Mouse (Mus musculus): ENCODE results near the gene C130026I21Rik.
"Not testable (repeated sequence)": the region's sequence is repeated elsewhere in the genome, so short reads cannot be mapped to it uniquely, and the experiment has no call there.

Gene C130026I21Rik

GRCm38 (mm10) chr1:85121841-85122240 is 148.5 kb downstream of the C130026I21Rik start:
- not testable (repeated sequence) for DNase-seq (ENCODE audit: low spot score in 2 of 2)

GRCm38 (mm10) chr1:85118341-85118740 is 152.0 kb downstream of the C130026I21Rik start:
- not testable (repeated sequence) for DNase-seq (ENCODE audit: low spot score in 2 of 2)

GRCm38 (mm10) chr1:85117537-85117936 is 152.8 kb downstream of the C130026I21Rik start:
- not testable (repeated sequence) for DNase-seq (ENCODE audit: low spot score in 2 of 2)

GRCm38 (mm10) chr1:85114666-85115402 is 155.5 kb downstream of the C130026I21Rik start:
- DNase-seq (ENCODE audit: low spot score in 2 of 2): not testable (repeated sequence)

- not testable (repeated sequence) for DNase-seq (ENCODE audit: low spot score in 2 of 2)
Measured at GRCm38 (mm10) chr1:85114078-85114477, 156.3 kb downstream of the C130026I21Rik start.

GRCm38 (mm10) chr1:85112889-85113288 is 157.5 kb downstream of the C130026I21Rik start:
- DNase-seq (ENCODE audit: low spot score in 2 of 2): not testable (repeated sequence)

GRCm38 (mm10) chr1:85112266-85112665 is 158.1 kb downstream of the C130026I21Rik start:
- DNase-seq (ENCODE audit: low spot score in 2 of 2): not testable (repeated sequence)

GRCm38 (mm10) chr1:85111572-85111971 is 158.8 kb downstream of the C130026I21Rik start:
- peak; percentile 68 to 76 for DNase-seq (ENCODE audit: low spot score in 2 of 2)

GRCm38 (mm10) chr1:85110876-85111275 is 159.5 kb downstream of the C130026I21Rik start:
- DNase-seq (ENCODE audit: low spot score in 2 of 2): not testable (repeated sequence)

- DNase-seq (ENCODE audit: low spot score in 2 of 2): not testable (repeated sequence)
Measured at GRCm38 (mm10) chr1:85109753-85110152, 160.6 kb downstream of the C130026I21Rik start, which contains the start of gene A530032D15Rik. Gene A530032D15Rik, minus strand, starts transcription at chr1:85109853.

GRCm38 (mm10) chr1:85106013-85106412 is 164.4 kb downstream of the C130026I21Rik start:
- DNase-seq (ENCODE audit: low spot score in 2 of 2): not testable (repeated sequence)

GRCm38 (mm10) chr1:85105336-85105735 is 165.0 kb downstream of the C130026I21Rik start:
- not testable (repeated sequence) for DNase-seq (ENCODE audit: low spot score in 2 of 2)

- DNase-seq (ENCODE audit: low spot score in 2 of 2): peak; percentile 69 to 73
Measured at GRCm38 (mm10) chr1:85101754-85102153, 168.6 kb downstream of the C130026I21Rik start.

- DNase-seq (ENCODE audit: low spot score in 2 of 2): not testable (repeated sequence)
Measured at GRCm38 (mm10) chr1:85099864-85100263, 170.5 kb downstream of the C130026I21Rik start, which contains the start of gene Gm10553. Gene Gm10553, plus strand, starts transcription at chr1:85100164.

- DNase-seq (ENCODE audit: low spot score in 2 of 2): not testable (repeated sequence)
Measured at GRCm38 (mm10) chr1:85099081-85099480, 171.3 kb downstream of the C130026I21Rik start.

GRCm38 (mm10) chr1:85093011-85093572 is 177.3 kb downstream of the C130026I21Rik start:
- DNase-seq (ENCODE audit: low spot score in 2 of 2): not testable (repeated sequence)

- DNase-seq (ENCODE audit: low spot score in 2 of 2): not testable (repeated sequence)
Measured at GRCm38 (mm10) chr1:85092169-85092568, 178.2 kb downstream of the C130026I21Rik start.

GRCm38 (mm10) chr1:85086211-85086610 is 184.2 kb downstream of the C130026I21Rik start:
- not testable (repeated sequence) for DNase-seq (ENCODE audit: low spot score in 2 of 2)

GRCm38 (mm10) chr1:85084803-85085202 is 185.6 kb downstream of the C130026I21Rik start:
- not testable (repeated sequence) for DNase-seq (ENCODE audit: low spot score in 2 of 2)

- not testable (repeated sequence) for DNase-seq (ENCODE audit: low spot score in 2 of 2)
Measured at GRCm38 (mm10) chr1:85073099-85073498, 197.3 kb downstream of the C130026I21Rik start.

- not testable (repeated sequence) for DNase-seq (ENCODE audit: low spot score in 2 of 2)
Measured at GRCm38 (mm10) chr1:85071690-85072089, 198.7 kb downstream of the C130026I21Rik start.

- DNase-seq (ENCODE audit: low spot score in 2 of 2): not testable (repeated sequence)
Measured at GRCm38 (mm10) chr1:85035801-85036200, 234.6 kb downstream of the C130026I21Rik start.

GRCm38 (mm10) chr1:85034394-85034793 is 236.0 kb downstream of the C130026I21Rik start:
- not testable (repeated sequence) for DNase-seq (ENCODE audit: low spot score in 2 of 2)

All from spleen, postnatal 36 days (tissue).